12 mouse cellular contexts compared by ENCODE assay signal in genomic region chr10:117637062-117637744, GRCm38 (mm10). TPM values are rescaled to one million over a fixed set of nuclear protein-coding genes. Genes with fewer than 3 reads are reported as not detected.
DNase-seq lines count a peak whose midpoint lies in the region; ATAC-seq and TF ChIP-seq lines count a peak whose summit lies in the region.
"Had no signal": no experiment of that assay in that cellular context is flagged by ENCODE, and none has a peak within 500 bp of the region (broad histone marks: within the 10 kb centered on the region; RNA-seq: fewer than 3 reads in every experiment).

No protein-coding gene starts in this region.

- WGBS in kidney, postnatal 0 days = 66% methylated on average over 9 of the region's 9 CpGs
- WGBS in kidney, embryonic 15.5 days = 71% methylated on average over 9 of the region's 9 CpGs
- 84% methylated on average over 9 of the region's 9 CpGs for WGBS in spleen, adult 2 months

- no peaks in the 10 kb centered on the region; the same call in 1 of the 2 replicates for H3K4me1 ChIP-seq in kidney, postnatal 0 days (replicated peaks; ENCODE audit: insufficient read depth, low read length)
- H3K4me1 ChIP-seq in kidney, embryonic 15.5 days = peaks cover 17% of the 10 kb centered on the region
- peaks cover 7% of the 10 kb centered on the region; the same call in 1 of the 2 replicates for H3K4me1 ChIP-seq in spleen, adult 2 months (ENCODE audit: control insufficient read depth, insufficient read depth, insufficient read length)
- H3K4me1 ChIP-seq: embryonic facial prominence, embryonic 15.5 days had no signal

- no peaks in the 10 kb centered on the region for H3K27me3 ChIP-seq in kidney, postnatal 0 days (ENCODE audit: insufficient read depth, low read length)
- no peaks in the 10 kb centered on the region for H3K27me3 ChIP-seq in kidney, embryonic 15.5 days
- H3K27me3 ChIP-seq in spleen, adult 2 months (ENCODE audit: control insufficient read depth, insufficient read depth, low read length) = no peaks in the 10 kb centered on the region
- H3K27me3 ChIP-seq: embryonic facial prominence, embryonic 15.5 days; heart, embryonic 13.5 days had no signal

- peak; percentile 66 for TF ChIP-seq CTCF in kidney, postnatal 0 days (IDR thresholded peaks at IDR 0.05; ENCODE audit: low read depth)
- peak; percentile 12; the same call in 1 of the 2 replicates for TF ChIP-seq CTCF in spleen, adult 2 months (IDR thresholded peaks at IDR 0.05; ENCODE audit: extremely low read depth, insufficient read depth, insufficient read length, insufficient replicate concordance)

- no peak overlapping the region for H3K9ac ChIP-seq in kidney, postnatal 0 days (ENCODE audit: low read depth, low read length)
- H3K9ac ChIP-seq in kidney, embryonic 15.5 days = no peak overlapping the region
- H3K9ac ChIP-seq: embryonic facial prominence, embryonic 15.5 days; heart, embryonic 13.5 days had no signal

- H3K9me3 ChIP-seq in kidney, postnatal 0 days (replicated peaks; ENCODE audit: low read length) = no peaks in the 10 kb centered on the region
- no peaks in the 10 kb centered on the region for H3K9me3 ChIP-seq in kidney, embryonic 15.5 days (replicated peaks)
- H3K9me3 ChIP-seq: embryonic facial prominence, embryonic 15.5 days; heart, embryonic 13.5 days had no signal

- H3K27ac ChIP-seq in kidney, postnatal 0 days = no peak overlapping the region
- no peak overlapping the region for H3K27ac ChIP-seq in kidney, embryonic 15.5 days
- H3K27ac ChIP-seq in spleen, adult 2 months (ENCODE audit: insufficient read depth, low read length) = no peak overlapping the region
- H3K27ac ChIP-seq: embryonic facial prominence, embryonic 15.5 days; heart, embryonic 13.5 days had no signal

- no peak overlapping the region for H3K4me3 ChIP-seq in kidney, postnatal 0 days (replicated peaks; ENCODE audit: low read depth, low read length)
- H3K4me3 ChIP-seq in kidney, embryonic 15.5 days (replicated peaks) = no peak overlapping the region
- no peak overlapping the region for H3K4me3 ChIP-seq in spleen, adult 2 months (ENCODE audit: extremely low read depth, insufficient read depth, insufficient read length)
- H3K4me3 ChIP-seq: embryonic facial prominence, embryonic 15.5 days; heart, embryonic 13.5 days had no signal

- no peak overlapping the region for H3K4me2 ChIP-seq in kidney, postnatal 0 days (ENCODE audit: low read length)
- no peak overlapping the region for H3K4me2 ChIP-seq in kidney, embryonic 15.5 days
- H3K4me2 ChIP-seq: embryonic facial prominence, embryonic 15.5 days; heart, embryonic 13.5 days had no signal

- H3K36me3 ChIP-seq in kidney, postnatal 0 days (ENCODE audit: insufficient read depth, low read length) = no peaks in the 10 kb centered on the region
- no peaks in the 10 kb centered on the region for H3K36me3 ChIP-seq in kidney, embryonic 15.5 days
- H3K36me3 ChIP-seq in spleen, adult 2 months (ENCODE audit: control insufficient read depth, insufficient read depth, low read length) = 0 out of 2 replicates have a peak, but pooled peaks cover 1% of the 10 kb centered on the region
- H3K36me3 ChIP-seq: embryonic facial prominence, embryonic 15.5 days; heart, embryonic 13.5 days had no signal

- no peak for ATAC-seq in kidney, postnatal 0 days (replicated peaks; ENCODE audit: low FRiP score, low read depth)
- ATAC-seq in kidney, embryonic 15.5 days (replicated peaks; ENCODE audit: low FRiP score) = no peak
- ATAC-seq: inflammation-experienced regulatory T-cells, adult 6 months; Patski had no signal

- peak; percentile 20 for DNase-seq in adrenal gland, adult 2 months
- no peak for DNase-seq in adrenal gland, adult 8-10 months
- no peak for DNase-seq in kidney, postnatal 0 days (ENCODE audit: low spot score)
- DNase-seq in spleen, adult 2 months (ENCODE audit: low read depth in 1 of 2, low spot score in 2 of 2) = no peak
- no peak for DNase-seq in spleen, postnatal 4 days (ENCODE audit: low spot score in 2 of 2)
- DNase-seq in cerebellum, adult 8-10 months = no peak
- no peak for DNase-seq in thymus, postnatal 10 days (ENCODE audit: low spot score in 2 of 2)

- TF ChIP-seq POLR2A in spleen, adult 2 months (IDR thresholded peaks at IDR 0.05; ENCODE audit: low read depth, low read length) = no peak

RNA-seq across cellular contexts. Expression of gene Cpm, which starts 7.9 kb away (rescaled TPM):
- 10 to 100 TPM; 21.4 to 29.3 TPM for total RNA-seq in adrenal gland, adult 2 months (2021)
- 14.6 and 19.2 TPM in 2 replicates for polyA plus RNA-seq in adrenal gland, adult 2 months (2012; rRNA removed)
- 10 to 100 TPM; 19.9 to 44.3 (median 31.5) TPM for total RNA-seq in adrenal gland, adult 8-10 months (2022)
- polyA plus RNA-seq in kidney, postnatal 0 days (2015; fragmentation: Nextera tagmentation; extraction: Ambion mirVana) = 51.7 and 52.8 TPM in 2 replicates
- polyA plus RNA-seq in kidney, embryonic 15.5 days (2015; fragmentation: Nextera tagmentation; extraction: Ambion mirVana) = 31.3 and 31.5 TPM in 2 replicates
- polyA plus RNA-seq in spleen, adult 2 months (2012; rRNA removed) = 10.1 and 19.0 TPM in 2 replicates
